Mouse (Mus musculus) frontal cortex, adult 2 months (tissue): ENCODE results near the gene Med23. TPM values are rescaled to one million over a fixed set of nuclear protein-coding genes. Genes with fewer than 3 reads are reported as not detected.

Source experiments
- DNase-seq, 2 experiments: peaks; one replicate each; pipeline ENCODE4 v3.0.0; 2022; ENCODE audit warnings: low spot score in 1 of 2; ENCODE audit errors: extremely low spot score in 1 of 2
- polyA plus RNA-seq: library from polyadenylated mRNA; depleted of rRNA; stranded (reverse); fragments of >200 nt; gene quantifications from 2 replicates; pipeline ENCODE4 v1.2.3, GENCODE M21; 2012

Gene Med23
- polyA plus RNA-seq, 1 experiment, result 38.7 TPM

- DNase-seq, result no peak
Measured at GRCm38 (mm10) chr10:24864434-24864833, 5.4 kb upstream of the Med23 start.

GRCm38 (mm10) chr10:24873624-24874023 is 3.8 kb downstream of the Med23 start:
- no peak for DNase-seq

- peak in 1 of 2 experiments; percentile 22 for DNase-seq
Measured at GRCm38 (mm10) chr10:24886008-24886407, 16.2 kb downstream of the Med23 start.

- DNase-seq, result no peak
Measured at GRCm38 (mm10) chr10:24888343-24888742, 18.6 kb downstream of the Med23 start.

- peak in 1 of 2 experiments; percentile 64 for DNase-seq
Measured at GRCm38 (mm10) chr10:24895927-24896326, 26.1 kb downstream of the Med23 start.

- no peak for DNase-seq
Measured at GRCm38 (mm10) chr10:24905627-24906026, 35.8 kb downstream of the Med23 start.

- DNase-seq, result peak in 1 of 2 experiments; percentile 15
Measured at GRCm38 (mm10) chr10:24911199-24911598, 41.4 kb downstream of the Med23 start.

- DNase-seq, result no peak
Measured at GRCm38 (mm10) chr10:24912576-24912975, 42.8 kb downstream of the Med23 start.

- DNase-seq, result no peak
Measured at GRCm38 (mm10) chr10:24915486-24915885, 45.7 kb downstream of the Med23 start.

- no peak for DNase-seq
Measured at GRCm38 (mm10) chr10:24922977-24923376, 53.2 kb downstream of the Med23 start.

- DNase-seq, result no peak
Measured at GRCm38 (mm10) chr10:24924296-24924695, 54.5 kb downstream of the Med23 start.

GRCm38 (mm10) chr10:24926380-24926779 is 56.6 kb downstream of the Med23 start:
- DNase-seq, result no peak

GRCm38 (mm10) chr10:24926962-24927720 is 57.4 kb downstream of the Med23 start, which contains the start of gene Arg1:
TSS of gene Arg1 (minus strand) at chr10:24927484.
- no peak for DNase-seq

- DNase-seq, result no peak
Measured at GRCm38 (mm10) chr10:24928072-24928471, 58.3 kb downstream of the Med23 start.

GRCm38 (mm10) chr10:24930143-24930542 is 60.4 kb downstream of the Med23 start:
- no peak for DNase-seq

- DNase-seq, result no peak
Measured at GRCm38 (mm10) chr10:24947871-24948270, 78.1 kb downstream of the Med23 start.

GRCm38 (mm10) chr10:24948278-24948677 is 78.5 kb downstream of the Med23 start:
- no peak for DNase-seq

GRCm38 (mm10) chr10:24950223-24950622 is 80.4 kb downstream of the Med23 start:
- no peak for DNase-seq

GRCm38 (mm10) chr10:24951575-24951974 is 81.8 kb downstream of the Med23 start:
- DNase-seq, result no peak

- no peak for DNase-seq
Measured at GRCm38 (mm10) chr10:24952549-24952948, 82.8 kb downstream of the Med23 start.

GRCm38 (mm10) chr10:24953876-24954275 is 84.1 kb downstream of the Med23 start:
- DNase-seq, result no peak

GRCm38 (mm10) chr10:24958280-24959042 is 88.7 kb downstream of the Med23 start:
- DNase-seq, result no peak
